Mouse (Mus musculus): ENCODE data around the gene Nucb2. TPM values are rescaled to one million over a fixed set of nuclear protein-coding genes. Genes with fewer than 3 reads are reported as not detected.

Gene Nucb2
- polyA plus RNA-seq, 1 experiment from 2014 or later: 20.2 TPM

GRCm38 (mm10) chr7:116529793-116530192, 25.6 kb downstream of the Nucb2 start:
- WGBS: 89% methylated on average over 4 of the region's 4 CpGs
- Histone ChIP-seq H3K4me2 (replicated peaks) (no peak overlapping the region), H3K27me3 (no peaks in the 10 kb centered on the region), H3K27ac (no peak overlapping the region), H3K36me3 (peaks cover 55% of the 10 kb centered on the region), H3K9me3 (no peaks in the 10 kb centered on the region), H3K4me3 (replicated peaks) (no peak overlapping the region), H3K9ac (replicated peaks) (no peak overlapping the region), H3K4me1 (replicated peaks) (no peaks in the 10 kb centered on the region; the same call in 1 of the 2 replicates)
- no peak for ATAC-seq

- H3K27ac ChIP-seq: no peak overlapping the region
- H3K27me3 ChIP-seq: no peaks in the 10 kb centered on the region
- no peak overlapping the region for H3K4me3 ChIP-seq (replicated peaks)
- H3K4me2 ChIP-seq (replicated peaks): no peak overlapping the region
- H3K4me1 ChIP-seq (replicated peaks): no peaks in the 10 kb centered on the region; the same call in 1 of the 2 replicates
- 93% methylated on average over 5 of the region's 5 CpGs for WGBS
- no peak overlapping the region for H3K9ac ChIP-seq (replicated peaks)
- no peak for ATAC-seq
- peaks cover 48% of the 10 kb centered on the region for H3K36me3 ChIP-seq
- H3K9me3 ChIP-seq: no peaks in the 10 kb centered on the region
Measured at GRCm38 (mm10) chr7:116530470-116530869, 26.3 kb downstream of the Nucb2 start.

GRCm38 (mm10) chr7:116531311-116531710, 27.1 kb downstream of the Nucb2 start:
- no peak overlapping the region for H3K4me2 ChIP-seq (replicated peaks)
- no peaks in the 10 kb centered on the region; the same call in 1 of the 2 replicates for H3K4me1 ChIP-seq (replicated peaks)
- WGBS: 75% methylated on average over 4 of the region's 4 CpGs
- H3K36me3 ChIP-seq: peaks cover 47% of the 10 kb centered on the region
- ATAC-seq: peak; percentile 76
- H3K27ac ChIP-seq: no peak overlapping the region
- no peak overlapping the region for H3K4me3 ChIP-seq (replicated peaks)
- no peaks in the 10 kb centered on the region for H3K9me3 ChIP-seq
- no peak overlapping the region for H3K9ac ChIP-seq (replicated peaks)
- no peaks in the 10 kb centered on the region for H3K27me3 ChIP-seq

- Histone ChIP-seq H3K27me3 (no peaks in the 10 kb centered on the region), H3K4me1 (replicated peaks) (no peaks in the 10 kb centered on the region), H3K4me3 (replicated peaks) (no peak overlapping the region), H3K9me3 (0 out of 2 replicates have a peak, but pooled peaks cover 1% of the 10 kb centered on the region), H3K4me2 (replicated peaks) (no peak overlapping the region), H3K36me3 (no peaks in the 10 kb centered on the region), H3K9ac (replicated peaks) (no peak overlapping the region), H3K27ac (no peak overlapping the region)
- no peak for ATAC-seq
Measured at GRCm38 (mm10) chr7:116556834-116557233, 52.7 kb downstream of the Nucb2 start.

- Histone ChIP-seq H3K4me1 (replicated peaks) (no peaks in the 10 kb centered on the region), H3K9me3 (no peaks in the 10 kb centered on the region), H3K9ac (replicated peaks) (no peak overlapping the region), H3K4me2 (replicated peaks) (no peak overlapping the region), H3K27ac (no peak overlapping the region), H3K27me3 (no peaks in the 10 kb centered on the region), H3K4me3 (replicated peaks) (no peak overlapping the region), H3K36me3 (no peaks in the 10 kb centered on the region)
- no peak for ATAC-seq
Measured at GRCm38 (mm10) chr7:116574551-116574950, 70.4 kb downstream of the Nucb2 start.

Other genes starting within 250 kb of the Nucb2 start
- gene Plekha7, start 196.0 kb upstream of the Nucb2 start, polyA plus RNA-seq (2015; fragmentation: Nextera tagmentation; extraction: Ambion mirVana): 7.5 and 10.1 TPM in 2 replicates
- gene Rps13, start 170.2 kb upstream of the Nucb2 start, polyA plus RNA-seq (2015; fragmentation: Nextera tagmentation; extraction: Ambion mirVana): 578 and 624 TPM in 2 replicates
- 20.4 and 22.3 TPM in 2 replicates for gene Pik3c2a, start 60.9 kb upstream of the Nucb2 start, polyA plus RNA-seq (2015; fragmentation: Nextera tagmentation; extraction: Ambion mirVana)

Data from midbrain, embryonic 13.5 days (tissue).